Comparison of ENCODE assay signal across 8 mouse cellular contexts in genomic region chr4:41507326-41507924, GRCm38 (mm10). TPM values are rescaled to one million over a fixed set of nuclear protein-coding genes. Genes with fewer than 3 reads are reported as not detected.
DNase-seq lines count a peak whose midpoint lies in the region; ATAC-seq and TF ChIP-seq lines count a peak whose summit lies in the region.

No protein-coding gene starts in this region.

- intact Hi-C loops in left cerebral cortex, postnatal 4 days (cut with DNase I), result no loop called here

- no peaks in the 10 kb centered on the region for H3K9me3 ChIP-seq in liver, embryonic 11.5 days (ENCODE audit: control insufficient read depth, low read length)

- ATAC-seq in cerebellum, adult (ENCODE audit: insufficient number of reproducible peaks, low FRiP score, low TSS enrichment), result peak; percentile 13
- no peak for ATAC-seq in liver, embryonic 11.5 days (replicated peaks; ENCODE audit: low FRiP score)

- peak; percentile 19; the same call in 1 of the 2 replicates for TF ChIP-seq POLR2A in testis, adult 2 months (IDR thresholded peaks at IDR 0.05; ENCODE audit: control insufficient read depth, low read depth, low read length)

- peaks cover 39% of the 10 kb centered on the region for H3K4me1 ChIP-seq in testis, adult 2 months (ENCODE audit: control insufficient read depth, insufficient read depth, low read length)
- H3K4me1 ChIP-seq in liver, embryonic 11.5 days (replicated peaks; ENCODE audit: control insufficient read depth, insufficient read depth, low read length), result peaks cover 13% of the 10 kb centered on the region

- WGBS in liver, embryonic 11.5 days, result 5% methylated on average over 22 of the region's 22 CpGs

- H3K9ac ChIP-seq in liver, embryonic 11.5 days (ENCODE audit: low read depth, low read length), result no peak overlapping the region

- peak overlapping the region; percentile 96 for H3K4me2 ChIP-seq in liver, embryonic 11.5 days

- no peaks in the 10 kb centered on the region for H3K36me3 ChIP-seq in testis, adult 2 months (ENCODE audit: control insufficient read depth, insufficient read depth, low read length)
- no peaks in the 10 kb centered on the region for H3K36me3 ChIP-seq in liver, embryonic 11.5 days (ENCODE audit: control insufficient read depth, insufficient read depth, low read length)

- H3K27me3 ChIP-seq in testis, adult 2 months (ENCODE audit: control insufficient read depth, insufficient read depth, low read length), result no peaks in the 10 kb centered on the region
- peaks cover 18% of the 10 kb centered on the region for H3K27me3 ChIP-seq in liver, embryonic 11.5 days (replicated peaks; ENCODE audit: control insufficient read depth, insufficient read depth, low read length)

- TF ChIP-seq CTCF in testis, adult 2 months (IDR thresholded peaks at IDR 0.05; ENCODE audit: control insufficient read depth, insufficient read depth, insufficient replicate concordance, low read depth, low read length), result no peak

- peak overlapping the region; percentile 52; the same call in 1 of the 2 replicates for H3K27ac ChIP-seq in testis, adult 2 months (ENCODE audit: control insufficient read depth, insufficient read depth, low read depth, low read length)
- H3K27ac ChIP-seq in liver, embryonic 11.5 days (ENCODE audit: low read depth, low read length), result no peak overlapping the region

- peak overlapping the region; percentile 91 for H3K4me3 ChIP-seq in testis, adult 2 months (ENCODE audit: control insufficient read depth, low read depth, low read length)
- peak overlapping the region; percentile 53 for H3K4me3 ChIP-seq in liver, embryonic 11.5 days (ENCODE audit: low read depth, low read length)

- no peak for DNase-seq in cerebellum, adult 8-10 months
- no peak for DNase-seq in testis, postnatal 10 days (ENCODE audit: low spot score)
- DNase-seq in liver, embryonic 11.5 days (ENCODE audit: low spot score), result no peak
- DNase-seq in adrenal gland, adult 18-20 months (ENCODE audit: low spot score in 2 of 2), result no peak
- no peak for DNase-seq in left cerebral cortex, postnatal 4 days
- DNase-seq in layer of hippocampus, adult 9-10 months (ENCODE audit: low spot score), result no peak

RNA-seq across cellular contexts. Expression of gene AI464131, which starts 4.5 kb away (rescaled TPM):
- polyA plus RNA-seq in testis, adult 2 months (2012; rRNA removed), result 9.8 and 11.1 TPM in 2 replicates
- polyA plus RNA-seq in liver, embryonic 11.5 days (2014; fragmentation: Nextera tagmentation; extraction: Ambion mirVana), result 1.5 TPM in 2 replicates
- 10 to 100 TPM; 11.6 to 12.4 TPM for total RNA-seq in adrenal gland, adult 18-20 months (2021)
- 10 to 100 TPM; 16.9 to 20.6 TPM for total RNA-seq in left cerebral cortex, postnatal 4 days (2021)

RNA-seq across cellular contexts. Expression of gene 1110017D15Rik, which starts 9.7 kb away (rescaled TPM):
- 1,051 and 1,062 TPM in 2 replicates for polyA plus RNA-seq in testis, adult 2 months (2012; rRNA removed)
- 0.43 TPM in 1 of 2 replicates, not detected in the other for polyA plus RNA-seq in liver, embryonic 11.5 days (2014; fragmentation: Nextera tagmentation; extraction: Ambion mirVana)
- 1 to 10 TPM in 1 of 2 experiments, under 1 TPM in 1; 0.60 to 1.1 TPM for total RNA-seq in adrenal gland, adult 18-20 months (2021)
- total RNA-seq in left cerebral cortex, postnatal 4 days (2021), result 10 to 100 TPM; 11.6 to 12.8 TPM

RNA-seq across cellular contexts. Expression of gene Nudt2, which starts 42.5 kb away (rescaled TPM):
- polyA plus RNA-seq in testis, adult 2 months (2012; rRNA removed), result 12.6 and 14.3 TPM in 2 replicates
- polyA plus RNA-seq in liver, embryonic 11.5 days (2014; fragmentation: Nextera tagmentation; extraction: Ambion mirVana), result 45.5 and 49.0 TPM in 2 replicates
- 10 to 100 TPM; 25.6 to 27.0 TPM for total RNA-seq in adrenal gland, adult 18-20 months (2021)
- 10 to 100 TPM; 61.4 to 62.0 TPM for total RNA-seq in left cerebral cortex, postnatal 4 days (2021)

RNA-seq across cellular contexts. Expression of gene Kif24, which starts 42.7 kb away (rescaled TPM):
- polyA plus RNA-seq in testis, adult 2 months (2012; rRNA removed), result 11.3 and 11.9 TPM in 2 replicates
- 6.2 and 8.6 TPM in 2 replicates for polyA plus RNA-seq in liver, embryonic 11.5 days (2014; fragmentation: Nextera tagmentation; extraction: Ambion mirVana)
- total RNA-seq in adrenal gland, adult 18-20 months (2021), result under 1 TPM; 0.90 to 0.93 TPM
- total RNA-seq in left cerebral cortex, postnatal 4 days (2021), result 1 to 10 TPM; 2.9 to 4.3 TPM

Comparison
In these comparisons a context has a peak if more than half of its experiments do, and no peak if none do; other contexts are left out.
1. RNA of gene 1110017D15Rik, which starts 9.7 kb away (total RNA-seq): 11.6 to 12.8 TPM in left cerebral cortex, postnatal 4 days; 0.60 to 1.1 TPM in adrenal gland, adult 18-20 months; every median in the first group is over 4 times any median in the second.